Comparison of ENCODE assay signal across 32 mouse cellular contexts in the genomic region with DNA sequence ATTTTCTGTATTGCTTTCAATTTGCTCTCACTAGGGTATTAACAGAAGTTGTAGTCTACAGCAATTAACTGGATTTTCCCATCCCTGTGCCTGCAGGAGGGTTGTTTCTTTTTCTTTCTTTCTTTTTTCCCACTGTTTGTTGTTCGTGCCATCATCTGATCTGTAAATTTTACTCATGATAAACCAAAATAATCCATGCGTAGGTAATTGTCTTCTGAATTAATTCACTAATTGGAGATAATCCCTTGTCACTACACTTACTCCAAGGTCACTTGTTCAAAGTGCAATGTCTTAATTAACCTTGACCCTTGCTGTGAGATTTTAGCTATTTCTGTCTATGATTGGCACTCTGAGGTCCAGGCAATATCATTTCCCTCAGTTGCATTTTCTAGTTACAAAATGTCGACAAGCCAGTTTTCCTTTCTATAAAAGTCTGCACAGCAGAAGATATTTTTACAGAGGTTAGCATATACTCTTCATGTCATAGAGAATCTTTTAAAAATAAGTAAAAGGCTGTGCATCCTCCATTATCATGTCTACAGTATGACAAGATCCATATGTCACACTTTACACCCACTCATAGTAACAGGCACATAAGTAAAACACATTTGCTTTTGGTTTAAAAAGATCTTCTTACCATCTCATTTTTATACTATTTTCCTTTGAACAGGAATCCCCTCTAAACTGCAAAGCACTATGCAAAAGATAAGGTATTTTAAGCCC. TPM values are rescaled to one million over a fixed set of nuclear protein-coding genes. Genes with fewer than 3 reads are reported as not detected.
DNase-seq lines count a peak whose midpoint lies in the region; ATAC-seq and TF ChIP-seq lines count a peak whose summit lies in the region.
"Had no signal": no experiment of that assay in that cellular context is flagged by ENCODE, and none has a peak within 500 bp of the region (broad histone marks: within the 10 kb centered on the region; RNA-seq: fewer than 3 reads in every experiment).

No protein-coding gene starts in this region.

- no peak overlapping the region for H3K4me2 ChIP-seq in forebrain, embryonic 14.5 days (ENCODE audit: low read length)
- no peak overlapping the region for H3K4me2 ChIP-seq in forebrain, embryonic 12.5 days
- H3K4me2 ChIP-seq in hindbrain, postnatal 0 days (ENCODE audit: low read depth, low read length) = no peak overlapping the region
- H3K4me2 ChIP-seq in hindbrain, embryonic 16.5 days (ENCODE audit: low read length) = no peak overlapping the region
- H3K4me2 ChIP-seq: embryonic facial prominence, embryonic 13.5 days; forebrain, embryonic 13.5 days; heart, embryonic 12.5 days; heart, embryonic 15.5 days; hindbrain, embryonic 13.5 days had no signal

- intact Hi-C loops in left cerebral cortex, postnatal 36 days (cut with DNase I) = no loop called here

- H3K9me3 ChIP-seq in forebrain, embryonic 14.5 days (replicated peaks; ENCODE audit: control insufficient read depth, low read length) = no peaks in the 10 kb centered on the region
- no peaks in the 10 kb centered on the region for H3K9me3 ChIP-seq in forebrain, embryonic 12.5 days
- no peaks in the 10 kb centered on the region for H3K9me3 ChIP-seq in hindbrain, postnatal 0 days (ENCODE audit: low read length)
- no peaks in the 10 kb centered on the region for H3K9me3 ChIP-seq in hindbrain, embryonic 16.5 days (ENCODE audit: control insufficient read depth, low read length)
- H3K9me3 ChIP-seq: embryonic facial prominence, embryonic 10.5 days; embryonic facial prominence, embryonic 13.5 days; forebrain, embryonic 13.5 days; heart, embryonic 12.5 days; heart, embryonic 15.5 days; hindbrain, embryonic 10.5 days; hindbrain, embryonic 13.5 days had no signal

- DNase-seq in forebrain, embryonic 14.5 days (ENCODE audit: low spot score) = peak; percentile 19
- DNase-seq in hindbrain, postnatal 0 days (ENCODE audit: low spot score) = peak; percentile 2
- DNase-seq in telencephalon, adult 2 months (ENCODE audit: low read depth, low spot score) = peak; percentile 33
- no peak for DNase-seq in left cerebral cortex, postnatal 36 days (ENCODE audit: low spot score in 2 of 2)
- DNase-seq: adrenal gland, adult 8-10 months; adrenal gland, postnatal 36 days; cerebellum, adult 11-12 months; cerebellum, adult 8-10 months; cerebellum, postnatal 10 days; cerebellum, postnatal 36 days; embryo, embryonic 11 days; gastrocnemius, postnatal 25 days; heart, adult 18-20 months; heart, postnatal 10 days; heart, postnatal 36 days had no signal

- no peaks in the 10 kb centered on the region for H3K36me3 ChIP-seq in forebrain, embryonic 14.5 days (ENCODE audit: control insufficient read depth, insufficient read depth, low read length)
- H3K36me3 ChIP-seq in forebrain, embryonic 12.5 days (replicated peaks) = no peaks in the 10 kb centered on the region
- H3K36me3 ChIP-seq in hindbrain, postnatal 0 days (ENCODE audit: insufficient read depth, low read length) = no peaks in the 10 kb centered on the region
- H3K36me3 ChIP-seq in hindbrain, embryonic 16.5 days (ENCODE audit: control insufficient read depth, insufficient read depth, low read length) = no peaks in the 10 kb centered on the region
- H3K36me3 ChIP-seq: embryonic facial prominence, embryonic 10.5 days; embryonic facial prominence, embryonic 13.5 days; heart, embryonic 12.5 days; heart, embryonic 15.5 days; hindbrain, embryonic 10.5 days; hindbrain, embryonic 13.5 days had no signal

- WGBS in forebrain, embryonic 14.5 days = 22% methylated on average over 3 of the region's 3 CpGs
- WGBS in forebrain, embryonic 12.5 days = 38% methylated on average over 3 of the region's 3 CpGs
- WGBS in hindbrain, postnatal 0 days = 66% methylated on average over 3 of the region's 3 CpGs
- 74% methylated on average over 3 of the region's 3 CpGs for WGBS in hindbrain, embryonic 16.5 days

- H3K4me1 ChIP-seq in forebrain, embryonic 14.5 days (ENCODE audit: control insufficient read depth, insufficient read depth, low read length) = no peaks in the 10 kb centered on the region; the same call in 1 of the 2 replicates
- no peaks in the 10 kb centered on the region for H3K4me1 ChIP-seq in forebrain, embryonic 12.5 days
- H3K4me1 ChIP-seq in hindbrain, postnatal 0 days (ENCODE audit: insufficient read depth, low read length) = no peaks in the 10 kb centered on the region
- H3K4me1 ChIP-seq in hindbrain, embryonic 16.5 days (ENCODE audit: control insufficient read depth, insufficient read depth, low read depth, low read length) = no peaks in the 10 kb centered on the region
- H3K4me1 ChIP-seq: embryonic facial prominence, embryonic 10.5 days; embryonic facial prominence, embryonic 13.5 days; forebrain, embryonic 13.5 days; heart, embryonic 12.5 days; heart, embryonic 15.5 days; hindbrain, embryonic 10.5 days; hindbrain, embryonic 13.5 days had no signal

- ATAC-seq in forebrain, embryonic 14.5 days = no peak
- ATAC-seq in forebrain, embryonic 12.5 days (ENCODE audit: low FRiP score) = no peak
- ATAC-seq in hindbrain, postnatal 0 days = no peak
- no peak for ATAC-seq in hindbrain, embryonic 16.5 days
- ATAC-seq: activated CD4-positive, CD25-positive, alpha-beta regulatory T cell, adult 4 months; forebrain, embryonic 13.5 days; intestine, postnatal 0 days had no signal

- no peaks in the 10 kb centered on the region for H3K27me3 ChIP-seq in forebrain, embryonic 14.5 days (replicated peaks; ENCODE audit: control insufficient read depth, insufficient read depth, low read length)
- H3K27me3 ChIP-seq in forebrain, embryonic 12.5 days = no peaks in the 10 kb centered on the region
- H3K27me3 ChIP-seq in hindbrain, postnatal 0 days (ENCODE audit: insufficient read depth, low read length) = no peaks in the 10 kb centered on the region
- no peaks in the 10 kb centered on the region for H3K27me3 ChIP-seq in hindbrain, embryonic 16.5 days (replicated peaks; ENCODE audit: control insufficient read depth, insufficient read depth, low read length)
- H3K27me3 ChIP-seq: embryonic facial prominence, embryonic 13.5 days; forebrain, embryonic 13.5 days; heart, embryonic 12.5 days; heart, embryonic 15.5 days; hindbrain, embryonic 13.5 days had no signal

- H3K9ac ChIP-seq in forebrain, embryonic 14.5 days (ENCODE audit: low read length) = no peak overlapping the region
- no peak overlapping the region for H3K9ac ChIP-seq in forebrain, embryonic 12.5 days
- H3K9ac ChIP-seq in hindbrain, postnatal 0 days (replicated peaks; ENCODE audit: low read length) = no peak overlapping the region
- no peak overlapping the region for H3K9ac ChIP-seq in hindbrain, embryonic 16.5 days (ENCODE audit: low read depth, low read length)
- H3K9ac ChIP-seq: embryonic facial prominence, embryonic 13.5 days; forebrain, embryonic 13.5 days; heart, embryonic 12.5 days; heart, embryonic 15.5 days; hindbrain, embryonic 13.5 days had no signal

- no peak overlapping the region for H3K27ac ChIP-seq in forebrain, embryonic 14.5 days (ENCODE audit: low read depth, low read length)
- no peak overlapping the region for H3K27ac ChIP-seq in forebrain, embryonic 12.5 days
- no peak overlapping the region for H3K27ac ChIP-seq in hindbrain, postnatal 0 days
- no peak overlapping the region for H3K27ac ChIP-seq in hindbrain, embryonic 16.5 days (ENCODE audit: low read depth, low read length)
- H3K27ac ChIP-seq: embryonic facial prominence, embryonic 10.5 days; embryonic facial prominence, embryonic 13.5 days; forebrain, embryonic 13.5 days; heart, embryonic 15.5 days; hindbrain, embryonic 10.5 days; hindbrain, embryonic 13.5 days had no signal

- no peak for TF ChIP-seq CTCF in hindbrain, postnatal 0 days (IDR thresholded peaks at IDR 0.05; ENCODE audit: low read depth)

- no peak overlapping the region for H3K4me3 ChIP-seq in forebrain, embryonic 14.5 days (ENCODE audit: low read depth, low read length)
- H3K4me3 ChIP-seq in forebrain, embryonic 12.5 days (replicated peaks) = no peak overlapping the region
- H3K4me3 ChIP-seq in hindbrain, postnatal 0 days (ENCODE audit: low read length) = no peak overlapping the region
- H3K4me3 ChIP-seq in hindbrain, embryonic 16.5 days (ENCODE audit: low read length) = no peak overlapping the region
- H3K4me3 ChIP-seq: embryonic facial prominence, embryonic 10.5 days; embryonic facial prominence, embryonic 13.5 days; erythroblast, embryonic 14.5 days; forebrain, embryonic 13.5 days; heart, embryonic 12.5 days; heart, embryonic 15.5 days; hindbrain, embryonic 10.5 days; hindbrain, embryonic 13.5 days had no signal

RNA-seq across cellular contexts. Expression of a gene that starts 39.4 kb away (rescaled TPM):
- 0.74 and 0.88 TPM in 2 replicates for polyA plus RNA-seq in forebrain, embryonic 14.5 days (2014; fragmentation: Nextera tagmentation; extraction: Ambion mirVana)
- polyA plus RNA-seq in forebrain, embryonic 12.5 days (2016; fragmentation: Nextera tagmentation; extraction: Ambion mirVana) = 0.82 and 1.1 TPM in 2 replicates
- 1.2 and 2.0 TPM in 2 replicates for total RNA-seq in hindbrain, postnatal 0 days (2014; rRNA removed)
- 1.2 and 1.3 TPM in 2 replicates for polyA plus RNA-seq in hindbrain, postnatal 0 days (2015; fragmentation: Nextera tagmentation; extraction: Ambion mirVana)
- polyA plus RNA-seq in hindbrain, embryonic 16.5 days (2015; fragmentation: Nextera tagmentation; extraction: Ambion mirVana) = 1.2 and 1.3 TPM in 2 replicates
- 1 to 10 TPM; 2.3 to 3.2 TPM for total RNA-seq in left cerebral cortex, postnatal 36 days (2021)
- polyA plus RNA-seq: erythroblast, embryonic 14.5 days had no signal

RNA-seq across cellular contexts. Expression of a gene that starts 58.6 kb away (rescaled TPM):
- polyA plus RNA-seq in forebrain, embryonic 14.5 days (2014; fragmentation: Nextera tagmentation; extraction: Ambion mirVana) = not detected in 2 replicates
- 0.23 TPM in 1 of 2 replicates, not detected in the other for polyA plus RNA-seq in forebrain, embryonic 12.5 days (2016; fragmentation: Nextera tagmentation; extraction: Ambion mirVana)
- total RNA-seq in hindbrain, postnatal 0 days (2014; rRNA removed) = not detected in 2 replicates
- polyA plus RNA-seq in hindbrain, postnatal 0 days (2015; fragmentation: Nextera tagmentation; extraction: Ambion mirVana) = not detected in 2 replicates
- not detected in 2 replicates for polyA plus RNA-seq in hindbrain, embryonic 16.5 days (2015; fragmentation: Nextera tagmentation; extraction: Ambion mirVana)
- total RNA-seq in left cerebral cortex, postnatal 36 days (2021) = not detected
- total RNA-seq: adrenal gland, adult 8-10 months; adrenal gland, postnatal 36 days; ES-E14; gastrocnemius, adult 8-10 months; gastrocnemius, postnatal 25 days; heart, adult 18-20 months; heart, postnatal 10 days; heart, postnatal 36 days had no signal
- polyA plus RNA-seq: cortical plate, adult 2 months; embryonic facial prominence, embryonic 10.5 days; embryonic facial prominence, embryonic 13.5 days; erythroblast, embryonic 14.5 days; forebrain, embryonic 13.5 days; frontal cortex, adult 2 months; heart, embryonic 12.5 days; heart, embryonic 15.5 days; hindbrain, embryonic 10.5 days; hindbrain, embryonic 13.5 days; intestine, embryonic 14.5 days; intestine, postnatal 0 days had no signal

Comparison
In these comparisons a context has a peak if more than half of its experiments do, and no peak if none do; other contexts are left out.
1. DNase-seq: peak in forebrain, embryonic 14.5 days (single experiment), hindbrain, postnatal 0 days (single experiment) and telencephalon, adult 2 months (single experiment); none in left cerebral cortex, postnatal 36 days (0 of 2).